ENCODE assay signal across 18 mouse cellular contexts in genomic region chr2:31838868-31839267, GRCm38 (mm10). TPM values are rescaled to one million over a fixed set of nuclear protein-coding genes. Genes with fewer than 3 reads are reported as not detected.
"Had no signal": no experiment of that assay in that cellular context is flagged by ENCODE, and none has a peak within 500 bp of the region (broad histone marks: within the 10 kb centered on the region; RNA-seq: fewer than 3 reads in every experiment).

No protein-coding gene starts in this region.

- ATAC-seq: midbrain, embryonic 16.5 days had no signal

- H3K36me3 ChIP-seq: liver, embryonic 13.5 days; midbrain, embryonic 12.5 days; neural tube, embryonic 13.5 days had no signal

- H3K4me3 ChIP-seq: layer of hippocampus, adult 2 months; left cerebral cortex, adult 2 months; liver, embryonic 13.5 days; midbrain, embryonic 12.5 days; myocyte; neural tube, embryonic 13.5 days had no signal

- H3K9me3 ChIP-seq: liver, embryonic 13.5 days; midbrain, embryonic 12.5 days; neural tube, embryonic 13.5 days had no signal

- H3K27ac ChIP-seq: kidney, postnatal 0 days; layer of hippocampus, adult 2 months; left cerebral cortex, adult 2 months; liver, embryonic 13.5 days; midbrain, embryonic 12.5 days; neural tube, embryonic 13.5 days had no signal

- H3K4me2 ChIP-seq: liver, embryonic 13.5 days; midbrain, embryonic 12.5 days; neural tube, embryonic 13.5 days had no signal

- DNase-seq: layer of hippocampus, postnatal 36 days; liver, embryonic 13.5 days; lung, adult 2 months; lung, postnatal 14 days; lung, postnatal 4 days; thymus, adult 18-20 months; thymus, postnatal 36 days had no signal

- H3K9ac ChIP-seq: liver, embryonic 13.5 days; midbrain, embryonic 12.5 days; neural tube, embryonic 13.5 days had no signal

RNA-seq across cellular contexts. Expression of gene Fibcd1, which starts 6.9 kb away (rescaled TPM):
- polyA plus RNA-seq: liver, adult 2 months had no signal

RNA-seq across cellular contexts. Expression of gene Qrfp, which starts 28.5 kb away (rescaled TPM):
- polyA plus RNA-seq: intestine, embryonic 14.5 days; large intestine, adult 2 months; liver, adult 2 months; stomach, embryonic 16.5 days had no signal
